Mouse (Mus musculus): ENCODE results near the gene Htr5a.

Gene Htr5a

GRCm38 (mm10) chr5:27841701-27842295 lies at the start of gene Htr5a:
TSS of gene Htr5a (plus strand) at chr5:27842149.
- peak; percentile 50 for DNase-seq (ENCODE audit: low spot score)

DNA sequence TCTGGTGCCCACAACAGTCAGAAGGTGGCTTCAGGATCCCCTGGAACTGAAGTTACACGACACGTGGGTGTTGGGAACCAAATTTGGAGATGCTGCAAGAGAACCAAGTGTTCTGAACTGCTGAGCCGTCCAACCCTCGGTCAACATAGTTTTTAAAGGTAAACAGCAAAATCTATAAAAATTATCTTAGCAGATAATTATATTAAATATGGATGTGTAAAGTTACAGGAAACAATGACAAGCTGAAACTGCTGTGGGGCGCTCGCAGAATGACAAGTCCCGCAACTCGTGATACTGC lies 49.8 kb upstream of the Htr5a start:
- DNase-seq (ENCODE audit: low spot score), result no peak

DNA sequence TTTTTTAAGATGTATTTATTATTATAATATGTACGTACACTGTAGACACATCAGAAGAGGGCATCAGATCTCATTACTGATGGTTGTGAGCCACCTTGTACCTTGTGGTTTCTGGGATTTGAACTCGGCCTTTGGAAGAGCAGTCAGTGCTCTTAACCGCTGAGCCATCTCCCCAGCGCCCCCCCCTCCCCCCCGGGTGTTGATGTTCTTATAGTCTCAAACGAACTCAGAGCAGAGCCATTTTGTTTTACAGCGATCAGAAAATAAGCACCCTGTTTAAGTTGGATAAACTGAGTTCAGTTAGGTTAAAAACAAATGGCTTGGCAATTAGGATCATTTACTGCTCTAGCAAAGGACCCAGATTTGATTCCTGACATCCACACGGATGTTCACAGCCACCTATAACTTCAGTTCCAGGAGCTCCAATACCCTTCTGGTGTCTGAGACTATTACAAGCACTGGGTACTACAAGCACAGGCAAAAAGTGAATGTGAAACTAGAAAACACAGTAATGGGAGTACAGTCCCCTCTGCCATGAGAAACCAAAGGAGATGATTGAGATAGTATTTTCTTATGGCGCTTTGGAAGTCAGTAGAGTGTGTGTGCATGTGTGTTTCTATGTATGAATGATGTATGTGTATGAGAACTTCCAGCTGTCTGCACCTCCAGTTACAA lies 49.3 kb upstream of the Htr5a start:
- no peak for DNase-seq (ENCODE audit: low spot score)

DNA sequence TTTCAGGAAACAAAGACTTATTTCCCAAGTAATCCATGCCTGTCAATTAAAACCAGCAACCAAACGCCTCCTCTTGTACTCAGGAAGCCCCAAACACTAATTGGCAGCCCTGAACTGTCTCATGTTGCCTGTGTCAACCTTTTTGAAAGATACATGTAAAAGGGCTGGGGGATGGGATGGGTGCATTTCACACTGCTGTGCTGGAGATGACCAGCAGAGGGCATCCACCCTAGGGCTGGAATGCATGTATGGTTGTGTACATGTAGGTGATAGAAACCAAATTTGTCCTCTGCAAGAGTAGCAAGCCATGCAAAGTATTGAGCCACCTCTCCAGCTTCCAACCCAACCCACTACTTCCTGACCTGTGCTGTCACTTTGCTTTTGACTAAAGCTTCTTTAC lies 48.0 kb upstream of the Htr5a start:
- DNase-seq (ENCODE audit: low spot score), result peak; percentile 76

DNA sequence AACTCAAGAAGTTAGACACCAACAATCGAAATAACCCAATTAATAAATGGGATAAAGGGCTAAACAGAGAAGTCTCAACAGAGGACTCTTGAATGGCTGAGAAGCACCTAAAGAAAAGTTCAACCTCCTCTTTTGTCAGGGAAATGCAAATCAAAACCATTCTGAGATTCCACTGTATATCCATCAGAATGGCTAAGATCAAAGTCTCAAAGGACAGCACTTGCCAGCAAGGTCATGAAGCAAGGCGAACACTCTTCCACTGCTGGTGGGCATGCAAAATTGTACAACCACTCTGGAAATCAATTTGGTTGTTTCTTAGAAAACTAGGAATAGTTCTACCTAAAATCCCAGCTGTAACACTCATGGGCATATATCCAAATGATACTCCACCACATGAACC lies 27.7 kb upstream of the Htr5a start:
- no peak for DNase-seq (ENCODE audit: low spot score)

- DNase-seq (ENCODE audit: low spot score), result no peak
These were observed 22.9 kb upstream of the Htr5a start for GRCm38 (mm10) chr5:27818840-27819672.

GRCm38 (mm10) chr5:27821161-27821560 lies 20.8 kb upstream of the Htr5a start:
- no peak for DNase-seq (ENCODE audit: low spot score)

- DNase-seq (ENCODE audit: low spot score), result no peak
These were observed 14.0 kb upstream of the Htr5a start for GRCm38 (mm10) chr5:27827971-27828370.

DNA sequence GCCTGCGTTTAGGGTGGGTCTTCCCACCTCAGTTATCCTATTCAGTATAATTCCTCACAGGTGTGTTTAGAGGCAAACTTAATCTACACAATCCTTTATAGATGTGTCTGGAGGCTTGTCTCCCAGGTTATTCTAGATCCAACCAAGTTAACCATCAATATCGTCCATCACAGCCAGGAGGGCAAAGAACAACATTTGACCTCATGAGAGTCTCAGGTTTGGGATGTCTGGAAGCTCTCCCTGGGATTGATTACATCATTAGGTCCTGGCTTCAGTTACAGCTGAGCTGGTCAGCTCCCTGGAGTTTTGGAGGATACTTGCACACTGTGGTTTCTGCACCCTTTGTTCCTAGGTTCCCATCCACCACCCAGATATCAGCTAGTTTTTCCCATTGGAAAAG lies 6.9 kb upstream of the Htr5a start:
- no peak for DNase-seq (ENCODE audit: low spot score)

GRCm38 (mm10) chr5:27838061-27838460 lies 3.9 kb upstream of the Htr5a start:
- DNase-seq (ENCODE audit: low spot score), result no peak

GRCm38 (mm10) chr5:27842671-27843320 lies 847 bp downstream of the Htr5a start:
- DNase-seq (ENCODE audit: low spot score), result no peak

GRCm38 (mm10) chr5:27846979-27847378 lies 5.0 kb downstream of the Htr5a start:
- no peak for DNase-seq (ENCODE audit: low spot score)

DNA sequence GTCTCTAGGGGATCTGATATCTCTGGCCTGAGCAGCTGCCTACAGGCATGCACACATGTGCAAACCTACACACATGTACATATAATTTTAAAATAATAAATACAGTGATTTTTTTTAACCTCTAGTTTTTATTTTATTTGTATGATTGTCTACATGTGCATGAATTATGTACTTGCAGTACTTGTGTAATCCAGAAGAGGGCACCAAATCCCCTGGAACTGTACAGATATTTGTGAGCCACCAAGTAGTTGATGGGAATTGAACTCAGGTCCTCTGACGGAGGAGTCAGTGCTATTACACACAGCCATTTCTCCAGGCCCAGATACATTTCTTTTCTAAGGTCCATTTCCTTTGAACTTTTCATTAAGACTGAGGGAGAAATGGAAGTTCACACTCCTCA lies 12.3 kb downstream of the Htr5a start:
- DNase-seq (ENCODE audit: low spot score), result no peak

- no peak for DNase-seq (ENCODE audit: low spot score)
These were observed 13.8 kb downstream of the Htr5a start for GRCm38 (mm10) chr5:27855726-27856125.

DNA sequence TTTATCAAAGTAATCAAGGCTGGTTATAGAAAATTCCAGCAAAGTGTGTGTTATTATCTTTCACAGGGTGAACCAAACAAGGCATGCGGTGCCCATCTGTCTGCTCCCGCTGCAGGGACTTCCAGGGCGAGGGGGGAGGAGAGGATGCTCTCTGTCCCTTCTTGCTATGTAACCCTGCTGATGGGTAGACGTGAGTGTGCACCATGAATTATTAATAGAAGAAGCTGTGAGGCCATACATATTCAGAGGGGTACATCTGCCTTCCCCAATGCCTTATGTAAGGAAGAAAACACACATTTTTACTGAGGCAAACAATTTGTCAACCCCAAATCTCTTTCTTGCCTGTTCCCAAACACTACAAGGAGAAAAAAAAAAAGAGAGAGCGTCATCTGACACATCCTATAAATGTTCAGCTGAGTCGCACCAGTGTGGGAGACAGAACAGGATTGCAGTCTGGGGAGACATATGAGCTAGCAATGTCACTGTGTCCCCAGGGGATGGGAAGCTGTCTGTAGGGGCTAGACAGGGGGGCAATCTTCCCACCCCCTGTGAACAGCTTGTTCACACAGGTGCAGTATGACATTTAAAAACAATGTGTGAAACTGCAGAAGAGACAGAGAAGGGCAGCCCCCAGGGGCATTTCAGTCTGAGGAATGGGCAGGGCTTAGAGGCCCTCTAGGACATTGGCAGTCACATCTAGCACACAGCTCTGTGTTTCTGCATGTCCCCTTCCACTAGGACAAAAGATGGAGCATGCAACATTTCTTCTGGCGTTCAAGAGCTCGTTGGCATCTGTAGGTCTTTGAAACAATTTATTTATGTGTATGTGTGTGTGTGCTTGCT lies 31.5 kb downstream of the Htr5a start:
- no peak for DNase-seq (ENCODE audit: low spot score)

GRCm38 (mm10) chr5:27874211-27874610 lies 32.3 kb downstream of the Htr5a start:
- no peak for DNase-seq (ENCODE audit: low spot score)

DNA sequence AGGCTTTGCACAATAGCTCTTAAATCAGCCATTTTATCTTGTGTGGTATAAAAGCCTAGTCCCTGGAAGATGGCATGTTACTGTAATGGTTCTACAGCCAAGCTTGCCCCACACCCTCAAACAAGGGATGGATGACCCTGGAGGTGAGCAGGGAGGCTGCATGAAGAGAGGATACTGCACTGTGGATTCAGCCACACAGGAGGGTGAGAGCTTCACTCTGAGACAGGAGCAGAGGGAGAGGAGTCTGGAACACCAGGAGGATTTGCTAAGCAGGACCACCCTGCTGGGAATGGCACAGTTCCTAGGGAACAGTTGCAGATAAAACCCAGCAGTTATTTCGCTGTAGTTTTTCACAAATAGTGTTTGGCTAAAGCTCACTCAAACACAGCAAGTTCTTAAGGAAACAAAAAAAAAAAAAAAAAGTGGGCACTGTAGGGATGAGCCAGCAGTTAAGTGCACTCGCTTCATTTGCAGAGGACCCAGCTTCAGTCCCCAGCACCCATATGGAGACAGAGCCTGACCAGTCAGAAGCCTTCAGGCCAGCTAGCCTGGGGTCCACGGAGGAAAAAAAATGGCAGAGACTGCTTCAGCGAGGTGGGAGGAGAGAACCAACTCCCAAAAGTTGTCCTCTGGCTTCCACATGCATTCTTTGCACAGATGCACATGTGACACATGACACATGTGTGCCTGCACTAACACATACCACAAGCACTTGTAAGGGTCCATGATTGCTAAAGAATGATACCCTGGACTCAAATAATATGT lies 33.6 kb downstream of the Htr5a start:
- DNase-seq (ENCODE audit: low spot score), result no peak

GRCm38 (mm10) chr5:27878356-27878755 lies 36.4 kb downstream of the Htr5a start:
- DNase-seq (ENCODE audit: low spot score), result no peak

- DNase-seq (ENCODE audit: low spot score), result no peak
These were observed 37.8 kb downstream of the Htr5a start for GRCm38 (mm10) chr5:27879726-27880125.

DNA sequence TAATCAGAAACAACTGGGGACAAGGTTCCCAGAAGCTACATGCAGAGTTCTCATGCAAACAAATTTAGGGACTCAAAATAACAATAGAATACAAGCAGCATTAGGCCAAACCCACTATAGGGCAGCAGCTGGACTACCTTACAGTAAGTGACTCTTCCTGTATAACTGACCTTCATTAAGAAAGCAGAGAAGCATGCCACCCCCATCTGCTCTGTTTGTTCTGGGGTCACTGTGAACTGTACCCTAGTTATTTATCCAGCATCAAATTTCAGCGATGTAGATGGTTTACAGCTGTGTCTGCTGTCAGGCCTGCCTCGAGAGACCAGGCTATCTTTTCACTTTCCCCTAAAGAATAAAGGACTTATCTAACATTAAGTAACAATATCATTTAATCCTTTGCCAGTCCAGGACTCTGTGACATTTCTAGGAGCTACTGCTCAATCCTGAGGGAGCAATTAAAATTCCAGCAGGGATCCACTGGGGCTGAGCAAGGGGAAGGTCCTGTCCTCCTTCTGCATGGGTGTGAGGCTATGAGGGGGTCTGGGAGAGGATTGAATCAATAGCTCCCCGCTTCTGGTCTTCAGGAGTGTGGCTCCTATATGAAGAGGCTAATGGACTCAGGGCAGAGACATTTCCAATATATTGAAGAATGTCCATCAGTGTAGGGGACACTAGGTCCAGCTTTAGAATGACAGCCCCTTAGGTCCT lies 38.5 kb downstream of the Htr5a start:
- DNase-seq (ENCODE audit: low spot score), result no peak

GRCm38 (mm10) chr5:27881261-27881660 lies 39.3 kb downstream of the Htr5a start:
- no peak for DNase-seq (ENCODE audit: low spot score)
